In the genomic region with DNA sequence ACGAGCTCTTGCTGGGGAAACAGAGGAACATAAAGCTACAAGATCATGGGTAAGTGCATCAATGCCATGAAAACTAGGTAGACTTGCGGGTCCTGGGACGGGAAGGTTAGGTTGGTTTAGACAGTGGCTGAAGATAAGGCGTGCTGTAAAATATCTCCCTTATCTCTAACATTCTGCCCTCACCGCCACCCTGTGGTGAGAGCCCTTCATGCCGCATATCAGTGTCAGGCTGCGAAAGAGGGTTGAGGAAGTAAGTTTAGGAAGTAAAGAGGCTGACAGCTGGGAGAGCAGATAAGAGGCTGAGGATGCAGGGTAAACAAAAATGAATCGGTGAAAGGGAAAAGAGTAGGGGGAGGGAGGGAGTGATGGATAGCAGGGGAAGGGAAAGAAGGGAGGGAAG, we compare ENCODE assay signal across 10 mouse cellular contexts. TPM values are rescaled to one million over a fixed set of nuclear protein-coding genes. Genes with fewer than 3 reads are reported as not detected.
DNase-seq lines count a peak whose midpoint lies in the region; ATAC-seq and TF ChIP-seq lines count a peak whose summit lies in the region.
"Had no signal": no experiment of that assay in that cellular context is flagged by ENCODE, and none has a peak within 500 bp of the region (broad histone marks: within the 10 kb centered on the region; RNA-seq: fewer than 3 reads in every experiment).

No protein-coding gene starts in this region.

- no peaks in the 10 kb centered on the region for H3K9me3 ChIP-seq in liver, embryonic 13.5 days (replicated peaks)
- H3K9me3 ChIP-seq in forebrain, embryonic 12.5 days: no peaks in the 10 kb centered on the region
- H3K9me3 ChIP-seq: heart, embryonic 15.5 days; midbrain, embryonic 13.5 days had no signal

- peaks cover 2% of the 10 kb centered on the region for H3K4me1 ChIP-seq in bone marrow, adult 2 months (ENCODE audit: control insufficient read depth, insufficient read depth, low read length)
- peaks cover 21% of the 10 kb centered on the region for H3K4me1 ChIP-seq in liver, embryonic 13.5 days (replicated peaks)
- H3K4me1 ChIP-seq in forebrain, embryonic 12.5 days: no peaks in the 10 kb centered on the region

- H3K27ac ChIP-seq in layer of hippocampus, adult 2 months: no peak overlapping the region
- H3K27ac ChIP-seq in bone marrow, adult 2 months (ENCODE audit: control insufficient read depth, insufficient read depth, low read depth, low read length, poor library complexity): no peak overlapping the region
- H3K27ac ChIP-seq in liver, embryonic 13.5 days: no peak overlapping the region
- H3K27ac ChIP-seq in forebrain, embryonic 12.5 days: no peak overlapping the region
- H3K27ac ChIP-seq: heart, embryonic 15.5 days; midbrain, embryonic 13.5 days had no signal

- peak overlapping the region; percentile 24 for H3K4me2 ChIP-seq in liver, embryonic 13.5 days
- H3K4me2 ChIP-seq in forebrain, embryonic 12.5 days: no peak overlapping the region
- H3K4me2 ChIP-seq: heart, embryonic 15.5 days; midbrain, embryonic 13.5 days had no signal

- H3K9ac ChIP-seq in liver, embryonic 13.5 days: no peak overlapping the region
- H3K9ac ChIP-seq in forebrain, embryonic 12.5 days: no peak overlapping the region
- H3K9ac ChIP-seq: heart, embryonic 15.5 days; midbrain, embryonic 13.5 days had no signal

- H3K4me3 ChIP-seq in layer of hippocampus, adult 2 months: no peak overlapping the region
- H3K4me3 ChIP-seq in bone marrow, adult 2 months (replicated peaks; ENCODE audit: control insufficient read depth, low read depth, low read length): no peak overlapping the region
- no peak overlapping the region for H3K4me3 ChIP-seq in liver, embryonic 13.5 days (replicated peaks)
- no peak overlapping the region for H3K4me3 ChIP-seq in forebrain, embryonic 12.5 days (replicated peaks)
- H3K4me3 ChIP-seq: heart, embryonic 15.5 days; midbrain, embryonic 13.5 days had no signal

- TF ChIP-seq POLR2A in bone marrow, adult 2 months (IDR thresholded peaks at IDR 0.05; ENCODE audit: borderline replicate concordance, control insufficient read depth, low read depth, low read length): no peak

- WGBS in bone marrow, adult 2 months: 3% methylated on average over 8 of the region's 8 CpGs
- 2% methylated on average over 8 of the region's 8 CpGs for WGBS in liver, embryonic 13.5 days (ENCODE audit: insufficient replicate concordance)
- WGBS in forebrain, embryonic 12.5 days: 59% methylated on average over 8 of the region's 8 CpGs

- no peak for DNase-seq in layer of hippocampus, adult 2 months (ENCODE audit: low spot score in 2 of 2)
- DNase-seq in layer of hippocampus, adult 8-10 months (ENCODE audit: low spot score in 2 of 2): no peak
- peak; percentile 50 for DNase-seq in liver, embryonic 13.5 days
- peak; percentile 28 to 57 for DNase-seq in thymus, postnatal 10 days (ENCODE audit: low spot score in 2 of 2)
- no peak for DNase-seq in layer of hippocampus, adult 18-20 months (ENCODE audit: low spot score in 2 of 2)
- no peak for DNase-seq in adrenal gland, adult 8-10 months

- TF ChIP-seq CTCF in layer of hippocampus, adult 2 months (conservative IDR thresholded peaks at IDR 0.05): peak; percentile 51
- TF ChIP-seq CTCF in bone marrow, adult 2 months (IDR thresholded peaks at IDR 0.05; ENCODE audit: control insufficient read depth, insufficient read depth, low read length): peak; percentile 43

- H3K36me3 ChIP-seq in liver, embryonic 13.5 days: no peaks in the 10 kb centered on the region
- H3K36me3 ChIP-seq in forebrain, embryonic 12.5 days (replicated peaks): no peaks in the 10 kb centered on the region; the same call in 1 of the 2 replicates
- H3K36me3 ChIP-seq: heart, embryonic 15.5 days had no signal

- peak; percentile 92 for ATAC-seq in liver, embryonic 13.5 days (ENCODE audit: low read depth)
- no peak for ATAC-seq in forebrain, embryonic 12.5 days (ENCODE audit: low FRiP score)
- ATAC-seq: midbrain, embryonic 13.5 days had no signal

- H3K27me3 ChIP-seq in liver, embryonic 13.5 days: peaks cover 7% of the 10 kb centered on the region
- H3K27me3 ChIP-seq in forebrain, embryonic 12.5 days: no peaks in the 10 kb centered on the region
- H3K27me3 ChIP-seq: midbrain, embryonic 13.5 days had no signal

RNA-seq across cellular contexts. Expression of gene Sult6b2, which starts 26.9 kb away (rescaled TPM):
- under 1 TPM; 0.15 to 0.39 TPM for total RNA-seq in layer of hippocampus, adult 2 months (2021)
- total RNA-seq in layer of hippocampus, adult 8-10 months (2022): under 1 TPM in 1 of 4 experiments, not detected in 3; 0.25 TPM
- polyA plus RNA-seq in bone marrow, adult 2 months (2011; ENCODE audit: insufficient read depth, insufficient read length, low replicate concordance, missing spikeins): not detected in 2 replicates
- not detected in 2 replicates for polyA plus RNA-seq in liver, embryonic 13.5 days (2015; fragmentation: Nextera tagmentation; extraction: Ambion mirVana)
- under 1 TPM in 1 of 2 experiments, not detected in 1; 0.15 TPM for total RNA-seq in layer of hippocampus, adult 18-20 months (2021)
- not detected for total RNA-seq in adrenal gland, adult 8-10 months (2022)
- 0.09 and 0.17 TPM in 2 replicates for polyA plus RNA-seq in forebrain, embryonic 12.5 days (2016; fragmentation: Nextera tagmentation; extraction: Ambion mirVana)
- polyA plus RNA-seq: heart, embryonic 15.5 days had no signal

Comparison
In these comparisons a context has a peak if more than half of its experiments do, and no peak if none do; other contexts are left out.
1. DNase-seq: peak in liver, embryonic 13.5 days (single experiment) and thymus, postnatal 10 days (2 of 2); none in layer of hippocampus, adult 2 months (0 of 2), layer of hippocampus, adult 8-10 months (0 of 2), layer of hippocampus, adult 18-20 months (0 of 2) and adrenal gland, adult 8-10 months (single experiment).